In the genomic region with DNA sequence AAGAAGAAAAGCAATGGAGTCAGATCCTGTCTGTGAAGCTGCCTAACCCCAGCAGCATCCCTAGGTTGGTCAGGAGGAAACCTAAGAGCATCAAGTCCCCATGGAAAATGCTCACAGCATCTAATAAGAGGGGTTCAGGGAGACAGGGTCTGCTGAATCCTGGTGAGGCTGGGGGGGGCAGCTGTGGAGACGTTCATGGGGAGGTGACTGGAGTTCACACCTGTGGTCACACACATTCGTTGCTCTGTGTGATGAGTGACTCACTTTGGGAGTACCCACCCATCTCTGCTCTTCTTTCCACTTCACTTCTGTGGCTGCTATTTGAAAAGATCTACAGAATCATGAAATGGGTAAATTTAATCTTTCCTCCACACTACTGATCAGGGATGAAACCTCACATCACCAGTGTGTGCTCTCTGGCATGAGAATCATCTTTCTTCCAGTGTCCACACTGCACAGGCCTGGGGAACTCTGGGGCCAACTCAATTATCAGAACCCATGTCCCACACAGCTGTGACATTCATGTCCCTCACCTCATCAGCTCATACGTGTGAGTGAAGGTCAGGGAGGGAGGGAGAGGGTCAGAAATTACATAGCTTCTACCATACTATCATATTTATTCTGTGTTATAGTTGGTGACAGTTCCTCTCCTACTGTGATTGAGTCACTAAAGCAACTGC, we compare ENCODE assay signal across 7 mouse cellular contexts. TPM values are rescaled to one million over a fixed set of nuclear protein-coding genes. Genes with fewer than 3 reads are reported as not detected.
DNase-seq lines count a peak whose midpoint lies in the region; ATAC-seq and TF ChIP-seq lines count a peak whose summit lies in the region.
"Not testable (repeated sequence)": the region's sequence is repeated elsewhere in the genome, so short reads cannot be mapped to it uniquely, and the experiment has no call there.

No protein-coding gene starts in this region.

- H3K9me3 ChIP-seq in CH12.LX (replicated peaks; ENCODE audit: low read length); midbrain, embryonic 11.5 days (ENCODE audit: control insufficient read depth, low read length): not testable (repeated sequence)

- not testable (repeated sequence) for TF ChIP-seq RAD21 in CH12.LX (IDR thresholded peaks at IDR 0.05; ENCODE audit: low read depth, low read length)

- in situ Hi-C loops in CH12.LX (cut with MboI; ENCODE audit: low pct_ligation_motif_present, low pct_unique_long_range_greater_than_20kb, low sequenced_read_pairs), result not testable (repeated sequence)

- not testable (repeated sequence) for H3K4me3 ChIP-seq in CH12.LX (replicated peaks in 1 of 3; ENCODE audit: low read depth in 2 of 3, low read length in 2 of 3, poor library complexity in 1 of 3); midbrain, embryonic 11.5 days (ENCODE audit: low read depth, low read length)

- peaks cover 13% of the 10 kb centered on the region for H3K79me2 ChIP-seq in CH12.LX (replicated peaks; ENCODE audit: control insufficient read depth, extremely low read depth, insufficient read depth, poor library complexity, severe bottlenecking)

- H3K27ac ChIP-seq in CH12.LX (ENCODE audit: insufficient read depth, low read depth); midbrain, embryonic 11.5 days (ENCODE audit: low read depth, low read length): not testable (repeated sequence)

- not testable (repeated sequence) for H3K27me3 ChIP-seq in CH12.LX (replicated peaks)
- peaks cover 15% of the 10 kb centered on the region for H3K27me3 ChIP-seq in midbrain, embryonic 11.5 days (ENCODE audit: control insufficient read depth, insufficient read depth, low read length)

- DNase-seq in CD4-positive helper T cell, adult 2 months (ENCODE audit: low read depth, low spot score), result peak; percentile 63
- DNase-seq in CH12.LX (ENCODE audit: extremely low read depth), result not testable (repeated sequence)
- DNase-seq in heart, adult 11 months, result peak; percentile 74
- peak; percentile 0 for DNase-seq in layer of hippocampus, adult 11-12 months (ENCODE audit: low spot score)
- DNase-seq in midbrain, embryonic 11.5 days (ENCODE audit: low spot score, missing footprints), result peak; percentile 49
- DNase-seq in natural killer cell, adult 2 months (ENCODE audit: low spot score in 2 of 2), result peak; percentile 70 to 83
- DNase-seq in testis, postnatal 10 days (ENCODE audit: low spot score), result peak; percentile 41

- dilution Hi-C loops in CH12.LX (cut with MboI; ENCODE audit: extremely low pct_ligation_motif_present, extremely low pct_unique_long_range_greater_than_20kb, low sequenced_read_pairs), result not testable (repeated sequence)

- 74% methylated on average over 3 of the region's 3 CpGs for WGBS in midbrain, embryonic 11.5 days

- peaks cover 7 to 15% of the 10 kb centered on the region in 2 experiments for H3K4me1 ChIP-seq in CH12.LX (ENCODE audit: control insufficient read depth in 1 of 2, insufficient read depth in 2 of 2)
- not testable (repeated sequence) for H3K4me1 ChIP-seq in midbrain, embryonic 11.5 days (ENCODE audit: control insufficient read depth, insufficient read depth, low read length)

- TF ChIP-seq CTCF in CH12.LX (conservative IDR thresholded peaks at IDR 0.05 in 1 of 2, IDR thresholded peaks at IDR 0.05 in 1 of 2; ENCODE audit: low read depth in 2 of 2, low read length in 2 of 2), result not testable (repeated sequence)

- not testable (repeated sequence) for H3K36me3 ChIP-seq in CH12.LX (replicated peaks in 1 of 2; ENCODE audit: control insufficient read depth in 1 of 2, insufficient read depth in 1 of 2, low read length in 1 of 2); midbrain, embryonic 11.5 days (ENCODE audit: control insufficient read depth, insufficient read depth, low read length)

- ATAC-seq in midbrain, embryonic 11.5 days (ENCODE audit: low FRiP score), result not testable (repeated sequence)

- H3K9ac ChIP-seq in CH12.LX (ENCODE audit: insufficient read depth, low read depth); midbrain, embryonic 11.5 days (ENCODE audit: low read length): not testable (repeated sequence)

- TF ChIP-seq EP300 in CH12.LX (IDR thresholded peaks at IDR 0.05; ENCODE audit: low read length), result not testable (repeated sequence)

- TF ChIP-seq POLR2A in CH12.LX (IDR thresholded peaks at IDR 0.05; ENCODE audit: low read depth, low read length), result not testable (repeated sequence)

- H3K4me2 ChIP-seq in CH12.LX (ENCODE audit: insufficient read depth, low read depth, poor library complexity, severe bottlenecking), result 0 out of 2 replicates have a peak overlapping the region, but pooled peaks have one; percentile 2
- not testable (repeated sequence) for H3K4me2 ChIP-seq in midbrain, embryonic 11.5 days

RNA-seq across cellular contexts. Expression of gene H2-Q6, which starts 1.4 kb away (rescaled TPM):
- 41.0 and 54.3 TPM in 2 replicates for total RNA-seq in CH12.LX (2012; rRNA removed)
- total RNA-seq in CH12.LX (2014; rRNA removed), result 79.7 and 90.3 TPM in 2 replicates
- 122 and 141 TPM in 2 replicates for polyA plus RNA-seq in CH12.LX (2012; ENCODE audit: insufficient read length, low read depth)
- 0.33 and 0.93 TPM in 2 replicates for polyA plus RNA-seq in midbrain, embryonic 11.5 days (2014; fragmentation: Nextera tagmentation; extraction: Ambion mirVana)

RNA-seq across cellular contexts. Expression of gene H2-Q7, which starts 15.7 kb away (rescaled TPM):
- total RNA-seq in CH12.LX (2012; rRNA removed), result 48.5 and 66.0 TPM in 2 replicates
- total RNA-seq in CH12.LX (2014; rRNA removed), result 30.9 and 40.9 TPM in 2 replicates
- polyA plus RNA-seq in CH12.LX (2012; ENCODE audit: insufficient read length, low read depth), result 104 and 117 TPM in 2 replicates
- 9.3 and 10.0 TPM in 2 replicates for polyA plus RNA-seq in midbrain, embryonic 11.5 days (2014; fragmentation: Nextera tagmentation; extraction: Ambion mirVana)

RNA-seq across cellular contexts. Expression of gene H2-Q4, which starts 43.9 kb away (rescaled TPM):
- total RNA-seq in CH12.LX (2012; rRNA removed), result 127 and 165 TPM in 2 replicates
- total RNA-seq in CH12.LX (2014; rRNA removed), result 116 and 128 TPM in 2 replicates
- 157 and 181 TPM in 2 replicates for polyA plus RNA-seq in CH12.LX (2012; ENCODE audit: insufficient read length, low read depth)
- polyA plus RNA-seq in midbrain, embryonic 11.5 days (2014; fragmentation: Nextera tagmentation; extraction: Ambion mirVana), result 1.9 and 2.5 TPM in 2 replicates

RNA-seq across cellular contexts. Expression of gene H2-Q10, which starts 46.6 kb away (rescaled TPM):
- total RNA-seq in CH12.LX (2012; rRNA removed) (2.2 and 2.4 TPM in 2 replicates), CH12.LX (2014; rRNA removed) (0.62 and 0.93 TPM in 2 replicates)
- 60.0 and 83.0 TPM in 2 replicates for polyA plus RNA-seq in CH12.LX (2012; ENCODE audit: insufficient read length, low read depth)
- 0.11 and 0.12 TPM in 2 replicates for polyA plus RNA-seq in midbrain, embryonic 11.5 days (2014; fragmentation: Nextera tagmentation; extraction: Ambion mirVana)

Comparison
In these comparisons a context has a peak if more than half of its experiments do, and no peak if none do; other contexts are left out.
1. RNA of gene H2-Q6, which starts 1.4 kb away (polyA plus RNA-seq): 122 to 141 TPM in CH12.LX; 0.33 to 0.93 TPM in midbrain, embryonic 11.5 days; every median in the first group is over 10 times any median in the second.
2. RNA of gene H2-Q4, which starts 43.9 kb away (polyA plus RNA-seq): 157 to 181 TPM in CH12.LX; 1.9 to 2.5 TPM in midbrain, embryonic 11.5 days; every median in the first group is over 10 times any median in the second.